Mouse (Mus musculus): ENCODE measurements around the gene Peak1. TPM values are rescaled to one million over a fixed set of nuclear protein-coding genes. Genes with fewer than 3 reads are reported as not detected.
"Not testable (repeated sequence)": the region's sequence is repeated elsewhere in the genome, so short reads cannot be mapped to it uniquely, and the experiment has no call there.

Peak1 gene
- polyA plus RNA-seq, 1 experiment from 2014 or later = 5.3 TPM

DNA sequence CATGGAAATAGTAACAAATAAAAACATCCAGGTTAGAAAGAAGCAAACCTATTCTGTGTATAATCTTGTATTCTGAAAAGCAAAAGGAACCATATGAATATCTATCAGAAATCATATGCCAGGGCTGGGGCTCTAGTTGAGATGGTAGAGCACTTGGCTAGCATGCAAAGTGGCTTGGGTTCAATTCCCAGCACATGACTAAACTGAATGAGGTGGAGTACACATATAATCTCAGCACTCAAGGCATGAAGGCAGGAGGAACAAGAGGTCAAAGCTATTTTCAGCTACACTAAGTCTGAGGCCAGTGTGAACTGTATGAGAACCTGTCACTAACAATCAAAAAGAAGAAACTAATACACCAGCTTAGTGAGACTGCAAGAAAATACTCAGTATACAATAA is 187.0 kb downstream of the Peak1 start:
- Histone ChIP-seq H3K4me3 (no peak overlapping the region), H3K9ac (no peak overlapping the region), H3K4me2 (no peak overlapping the region), H3K27me3 (no peaks in the 10 kb centered on the region), H3K27ac (replicated peaks) (no peak overlapping the region), H3K4me1 (replicated peaks) (no peaks in the 10 kb centered on the region), H3K36me3 (no peaks in the 10 kb centered on the region), H3K9me3 (no peaks in the 10 kb centered on the region)
- ATAC-seq (ENCODE audit: low FRiP score, low read depth) = no peak

DNA sequence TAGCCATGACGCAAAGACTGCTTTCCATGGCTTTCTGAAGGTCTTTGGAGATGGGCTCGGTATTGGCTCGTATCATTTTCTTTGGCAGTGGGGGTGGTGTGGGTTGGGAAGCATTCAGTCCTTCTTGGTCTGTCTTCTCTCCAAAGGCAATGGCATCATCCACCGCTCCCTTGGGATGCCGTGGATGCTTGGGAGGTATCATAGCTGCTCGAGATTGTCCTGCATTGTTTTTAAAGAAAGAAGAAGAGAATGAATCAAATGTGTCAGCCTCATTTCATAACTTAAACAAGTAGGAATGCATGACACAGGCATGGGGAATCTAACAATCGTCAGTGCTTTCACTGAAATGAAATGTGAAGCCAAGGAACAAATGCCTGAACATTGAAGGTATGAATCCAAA is 190.2 kb downstream of the Peak1 start:
- no peak overlapping the region for H3K27ac ChIP-seq (replicated peaks)

DNA sequence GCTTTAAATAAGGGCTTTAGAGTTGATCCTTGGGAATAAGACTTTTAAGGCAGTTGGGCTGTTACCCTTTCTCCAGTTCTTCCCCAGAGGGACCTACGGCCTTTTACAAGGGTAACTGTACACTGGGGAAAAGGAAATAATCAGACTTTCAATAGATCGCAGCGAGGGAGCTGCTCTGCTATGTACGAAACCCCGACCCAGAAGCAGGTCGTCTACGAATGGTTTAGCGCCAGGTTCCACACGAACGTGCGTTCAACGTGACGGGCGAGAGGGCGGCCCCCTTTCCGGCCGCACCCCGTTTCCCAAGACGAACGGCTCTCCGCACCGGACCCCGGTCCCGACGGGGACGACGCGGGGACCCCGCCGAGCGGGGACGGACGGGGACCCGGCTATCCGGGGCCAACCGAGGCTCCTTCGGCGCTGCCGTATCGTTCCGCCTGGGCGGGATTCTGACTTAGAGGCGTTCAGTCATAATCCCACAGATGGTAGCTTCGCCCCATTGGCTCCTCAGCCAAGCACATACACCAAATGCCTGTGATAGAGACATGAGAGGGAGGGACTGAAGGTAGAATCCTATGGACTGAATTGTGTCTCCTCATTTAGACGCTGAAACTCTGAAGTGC is 194.3 kb downstream of the Peak1 start:
- H3K4me1 ChIP-seq (replicated peaks); H3K27me3 ChIP-seq; H3K9me3 ChIP-seq; H3K9ac ChIP-seq; H3K27ac ChIP-seq (replicated peaks); H3K36me3 ChIP-seq: not testable (repeated sequence)
- 21% methylated on average over 45 of the region's 45 CpGs for WGBS
- peak; percentile 100 for ATAC-seq (ENCODE audit: low FRiP score, low read depth)
- peak overlapping the region; percentile 19; the same call in 1 of the 2 replicates for H3K4me3 ChIP-seq
- peak overlapping the region; percentile 47 for H3K4me2 ChIP-seq

More for the DNA sequence above, 190.2 kb downstream of the Peak1 start:
- ATAC-seq (ENCODE audit: low FRiP score, low read depth) = no peak
- no peak overlapping the region for H3K4me3 ChIP-seq
- no peaks in the 10 kb centered on the region for H3K27me3 ChIP-seq
- no peak overlapping the region for H3K9ac ChIP-seq
- H3K9me3 ChIP-seq = no peaks in the 10 kb centered on the region
- 89% methylated on average over 7 of the region's 7 CpGs for WGBS
- no peaks in the 10 kb centered on the region for H3K4me1 ChIP-seq (replicated peaks)
- H3K4me2 ChIP-seq = no peak overlapping the region
- H3K36me3 ChIP-seq = no peaks in the 10 kb centered on the region

DNA sequence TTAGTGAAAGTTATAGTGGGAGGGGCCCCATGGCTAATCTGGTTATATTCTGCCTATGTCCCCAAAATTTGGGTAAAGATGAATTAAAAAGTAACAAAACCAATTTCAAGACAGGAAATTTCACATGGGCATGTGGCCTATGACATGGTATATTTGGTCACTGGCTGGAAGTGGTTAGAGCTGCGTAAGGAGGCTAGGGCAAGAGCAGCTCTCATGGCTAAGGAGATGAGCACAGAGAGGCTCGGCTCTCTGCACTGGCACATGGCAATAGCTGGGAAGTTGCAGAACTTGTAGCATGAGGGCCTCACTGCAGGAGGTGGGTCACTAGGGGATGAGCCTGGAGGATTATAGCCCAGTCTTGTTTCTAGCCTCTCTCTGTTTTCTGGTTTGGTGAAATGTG is 199.0 kb downstream of the Peak1 start:
- no peak overlapping the region for H3K4me2 ChIP-seq
- no peaks in the 10 kb centered on the region for H3K36me3 ChIP-seq
- no peak overlapping the region for H3K27ac ChIP-seq (replicated peaks)
- H3K27me3 ChIP-seq = no peaks in the 10 kb centered on the region
- no peaks in the 10 kb centered on the region for H3K9me3 ChIP-seq
- ATAC-seq (ENCODE audit: low FRiP score, low read depth) = no peak
- no peak overlapping the region for H3K9ac ChIP-seq
- WGBS = 89% methylated on average over 2 of the region's 2 CpGs
- H3K4me3 ChIP-seq = no peak overlapping the region
- peaks cover 8% of the 10 kb centered on the region for H3K4me1 ChIP-seq (replicated peaks)

DNA sequence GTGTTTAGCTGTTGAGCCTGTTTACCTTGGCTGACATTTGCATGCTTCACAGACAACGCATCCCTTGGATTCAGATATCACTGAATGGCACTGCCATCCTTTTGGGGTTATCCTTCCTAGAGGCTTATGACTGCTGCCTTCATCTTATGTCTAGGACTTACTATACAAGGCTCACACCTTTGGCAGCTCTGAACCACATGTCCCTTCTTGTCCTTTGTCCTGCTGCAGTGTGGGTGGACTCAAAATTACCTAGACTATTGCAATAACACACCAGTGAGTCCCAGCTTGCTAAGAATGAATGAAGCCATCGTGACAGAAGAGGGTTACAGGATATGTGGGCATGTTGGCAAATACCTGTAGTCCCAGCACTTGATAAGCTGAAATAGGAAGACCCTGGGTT is 199.8 kb downstream of the Peak1 start:
- Histone ChIP-seq H3K4me1 (replicated peaks) (peaks cover 13% of the 10 kb centered on the region), H3K4me2 (no peak overlapping the region), H3K9ac (no peak overlapping the region), H3K27ac (replicated peaks) (no peak overlapping the region), H3K4me3 (no peak overlapping the region), H3K36me3 (no peaks in the 10 kb centered on the region), H3K27me3 (no peaks in the 10 kb centered on the region), H3K9me3 (no peaks in the 10 kb centered on the region)
- WGBS = 86% methylated on average over 2 of the region's 2 CpGs
- no peak for ATAC-seq (ENCODE audit: low FRiP score, low read depth)

DNA sequence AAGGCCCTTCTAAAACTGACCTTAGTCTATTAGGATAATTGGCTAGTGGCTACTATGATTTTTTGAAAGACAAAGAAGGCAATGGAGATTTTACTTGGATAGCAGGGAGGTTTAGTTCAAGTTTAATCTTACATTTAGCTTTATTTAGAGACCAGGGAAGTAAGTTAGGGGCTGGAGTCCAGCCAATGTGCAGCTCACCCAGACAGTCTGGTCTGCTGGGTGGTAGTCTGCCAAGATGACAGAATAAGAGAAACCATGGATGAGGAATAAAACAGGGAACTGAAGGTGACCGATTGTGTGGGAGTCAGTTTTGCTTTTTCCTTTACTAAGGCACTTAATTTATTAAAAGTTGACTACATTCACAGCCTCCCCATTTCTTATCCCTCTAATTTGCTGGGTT is 200.5 kb downstream of the Peak1 start:
- Histone ChIP-seq H3K4me1 (replicated peaks) (peaks cover 13% of the 10 kb centered on the region), H3K9me3 (no peaks in the 10 kb centered on the region), H3K9ac (no peak overlapping the region), H3K27ac (replicated peaks) (no peak overlapping the region), H3K4me2 (no peak overlapping the region), H3K36me3 (no peaks in the 10 kb centered on the region), H3K4me3 (no peak overlapping the region), H3K27me3 (no peaks in the 10 kb centered on the region)
- WGBS = 82% methylated on average over 1 of the region's 1 CpGs
- no peak for ATAC-seq (ENCODE audit: low FRiP score, low read depth)

DNA sequence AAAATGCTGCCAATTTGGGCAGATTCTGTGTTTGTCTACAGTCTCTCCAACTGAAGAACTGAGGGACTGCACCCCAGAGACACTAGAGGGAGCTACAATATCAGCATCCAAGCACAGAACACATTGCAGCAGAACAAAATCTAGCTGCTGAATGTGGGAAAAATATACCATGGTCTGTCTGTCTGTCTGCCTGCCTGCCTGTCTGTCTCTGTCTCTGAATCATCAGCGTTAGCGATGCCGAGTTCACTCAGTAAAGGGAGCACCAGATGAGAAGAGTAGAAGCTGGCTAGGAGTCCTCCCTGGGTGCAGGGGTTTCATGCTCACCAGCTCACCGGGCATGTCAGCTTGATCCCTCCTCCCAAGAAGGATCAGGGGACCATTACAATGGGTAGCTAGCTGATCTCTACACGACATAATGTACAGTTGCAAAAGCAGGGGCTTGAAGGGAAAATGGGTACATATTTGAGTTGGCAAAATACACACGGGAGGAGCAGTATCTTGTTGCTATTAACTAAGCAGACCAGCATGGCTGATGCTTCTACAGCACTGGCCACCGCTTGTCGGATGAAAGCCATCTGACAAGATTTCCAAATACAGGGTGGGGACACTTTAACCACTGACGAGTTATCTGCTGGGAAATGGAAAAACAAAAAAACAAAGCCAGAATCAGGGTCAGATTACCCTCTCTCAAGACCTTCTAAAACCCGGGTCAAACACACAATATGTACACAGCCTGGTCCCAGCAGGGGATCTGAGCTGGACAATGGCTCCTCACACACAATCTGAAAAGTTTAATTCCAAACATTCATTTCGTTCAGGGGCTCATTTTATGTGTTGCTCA is 204.2 kb downstream of the Peak1 start:
- H3K36me3 ChIP-seq = no peaks in the 10 kb centered on the region
- H3K9ac ChIP-seq = peak overlapping the region; percentile 34; the same call in 1 of the 2 replicates
- ATAC-seq (ENCODE audit: low FRiP score, low read depth) = peak; percentile 79; the same call in 1 of the 2 replicates
- H3K4me2 ChIP-seq = peak overlapping the region; percentile 55
- H3K4me3 ChIP-seq = peak overlapping the region; percentile 27
- peak overlapping the region; percentile 32; the same call in 1 of the 2 replicates for H3K27ac ChIP-seq (replicated peaks)
- no peaks in the 10 kb centered on the region for H3K27me3 ChIP-seq
- 4% methylated on average over 11 of the region's 11 CpGs for WGBS
- peaks cover 13% of the 10 kb centered on the region for H3K4me1 ChIP-seq (replicated peaks)
- H3K9me3 ChIP-seq = no peaks in the 10 kb centered on the region

DNA sequence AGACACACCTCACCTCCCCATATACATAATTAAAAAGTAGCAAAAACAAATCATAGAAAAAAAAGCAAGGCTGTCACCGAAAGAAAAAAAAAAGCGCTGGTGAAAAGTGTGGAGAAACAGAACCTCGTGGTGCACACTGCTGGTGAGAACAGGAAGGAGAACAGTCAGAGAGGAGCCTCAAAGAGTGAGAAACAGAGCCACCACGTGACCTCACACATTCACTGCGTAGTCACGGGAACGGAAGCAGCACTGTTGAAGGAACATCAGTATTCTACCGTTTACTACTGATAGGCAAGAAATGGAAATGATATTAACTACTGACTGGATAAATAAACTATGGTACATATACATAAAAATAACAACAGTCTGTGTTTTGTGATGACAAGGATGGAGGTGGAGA is 209.1 kb downstream of the Peak1 start:
- no peaks in the 10 kb centered on the region for H3K9me3 ChIP-seq
- no peaks in the 10 kb centered on the region for H3K36me3 ChIP-seq
- ATAC-seq (ENCODE audit: low FRiP score, low read depth) = no peak
- no peaks in the 10 kb centered on the region for H3K27me3 ChIP-seq
- WGBS = 85% methylated on average over 8 of the region's 8 CpGs
- no peak overlapping the region for H3K27ac ChIP-seq (replicated peaks)
- no peak overlapping the region for H3K4me2 ChIP-seq
- H3K9ac ChIP-seq = no peak overlapping the region
- H3K4me3 ChIP-seq = no peak overlapping the region
- peaks cover 4% of the 10 kb centered on the region for H3K4me1 ChIP-seq (replicated peaks)

DNA sequence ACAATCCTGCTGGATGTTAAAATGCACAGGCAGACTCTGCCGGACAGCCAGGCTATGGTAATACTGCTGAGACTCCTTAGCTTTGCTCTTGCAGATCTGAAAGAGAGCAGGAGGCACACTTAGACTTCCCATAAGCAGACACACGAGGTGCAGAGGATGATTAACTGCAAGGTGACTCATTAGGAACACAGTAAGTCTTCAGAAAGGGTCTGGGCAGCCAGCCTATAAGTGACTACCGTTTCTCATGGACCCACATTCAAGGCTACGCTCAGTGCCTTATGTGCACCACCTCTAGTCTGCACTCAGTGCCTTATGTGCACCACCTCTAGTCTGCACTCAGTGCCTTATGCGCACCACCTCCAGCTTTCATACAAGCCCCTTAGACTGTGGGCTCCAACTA is 210.4 kb downstream of the Peak1 start:
- Histone ChIP-seq H3K9me3 (no peaks in the 10 kb centered on the region), H3K27me3 (no peaks in the 10 kb centered on the region), H3K36me3 (no peaks in the 10 kb centered on the region), H3K4me1 (replicated peaks) (no peaks in the 10 kb centered on the region), H3K4me2 (no peak overlapping the region), H3K9ac (no peak overlapping the region), H3K4me3 (no peak overlapping the region), H3K27ac (replicated peaks) (no peak overlapping the region)
- no peak for ATAC-seq (ENCODE audit: low FRiP score, low read depth)
- WGBS = 86% methylated on average over 5 of the region's 5 CpGs

DNA sequence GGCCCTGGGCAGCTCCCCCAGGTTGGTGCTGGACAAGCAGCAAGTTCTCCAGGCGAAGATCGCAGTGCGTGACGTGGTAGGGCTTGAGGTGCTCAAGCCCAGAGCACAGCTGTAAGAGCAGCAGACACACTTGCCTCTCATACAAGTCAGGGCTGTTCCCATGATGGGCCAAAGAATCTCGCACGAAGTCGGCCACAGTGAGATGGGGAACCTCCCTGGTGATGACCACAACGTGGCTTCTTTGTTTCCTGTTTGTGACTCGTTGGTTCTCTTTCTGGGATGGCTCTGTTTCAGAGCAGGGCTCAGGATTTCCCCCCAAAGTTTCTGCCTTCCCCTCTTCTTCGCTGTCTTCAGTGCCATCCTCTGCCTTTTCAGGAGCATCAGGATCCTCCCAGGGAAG is 210.8 kb downstream of the Peak1 start:
- Histone ChIP-seq H3K9ac (no peak overlapping the region), H3K9me3 (no peaks in the 10 kb centered on the region), H3K27me3 (no peaks in the 10 kb centered on the region), H3K4me2 (no peak overlapping the region), H3K4me1 (replicated peaks) (no peaks in the 10 kb centered on the region), H3K36me3 (no peaks in the 10 kb centered on the region), H3K27ac (replicated peaks) (no peak overlapping the region), H3K4me3 (no peak overlapping the region)
- 93% methylated on average over 10 of the region's 10 CpGs for WGBS
- ATAC-seq (ENCODE audit: low FRiP score, low read depth) = no peak

DNA sequence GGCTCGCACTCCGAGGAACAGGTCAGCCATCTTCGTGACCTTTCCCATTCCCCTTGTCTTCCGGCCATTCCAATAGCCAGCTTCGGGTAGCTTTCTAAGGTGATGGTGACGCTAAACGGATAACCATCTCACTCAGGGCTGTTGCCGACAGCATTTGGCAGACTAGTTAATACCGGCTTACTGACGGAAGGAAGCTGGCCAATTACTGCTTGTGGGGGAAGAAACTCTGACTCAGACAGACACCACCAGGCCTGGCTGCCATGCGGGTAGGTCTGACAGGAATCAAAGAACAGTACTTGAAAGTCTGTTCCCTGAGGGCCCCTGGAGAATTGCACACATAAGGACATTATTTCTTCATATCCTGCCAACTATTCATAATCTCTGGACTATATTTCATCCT is 212.5 kb downstream of the Peak1 start:
- WGBS = 89% methylated on average over 11 of the region's 11 CpGs
- Histone ChIP-seq H3K9ac (no peak overlapping the region), H3K9me3 (no peaks in the 10 kb centered on the region), H3K4me3 (no peak overlapping the region), H3K4me1 (replicated peaks) (peaks cover 3% of the 10 kb centered on the region; the same call in 1 of the 2 replicates), H3K4me2 (no peak overlapping the region), H3K36me3 (no peaks in the 10 kb centered on the region), H3K27me3 (no peaks in the 10 kb centered on the region), H3K27ac (replicated peaks) (no peak overlapping the region)
- no peak for ATAC-seq (ENCODE audit: low FRiP score, low read depth)

DNA sequence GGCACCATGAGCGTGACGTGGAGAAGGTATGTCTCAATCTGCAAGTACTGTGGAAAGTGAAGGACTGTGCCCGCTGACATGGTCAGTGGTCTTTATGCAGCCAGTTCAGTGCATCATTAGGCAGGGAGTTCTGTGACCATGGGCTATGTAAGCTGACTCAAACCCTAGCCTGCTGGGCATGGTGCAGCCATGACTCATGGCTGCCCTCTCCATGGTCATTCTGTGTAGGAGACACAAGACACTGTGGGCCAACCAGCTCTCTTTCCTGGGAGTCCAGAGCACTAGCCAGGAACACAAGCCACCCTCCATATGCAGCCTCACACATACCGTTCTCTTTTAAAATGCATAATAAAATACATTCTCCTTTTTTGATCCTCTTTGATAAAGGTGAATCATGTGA is 213.6 kb downstream of the Peak1 start:
- no peak for ATAC-seq (ENCODE audit: low FRiP score, low read depth)
- 94% methylated on average over 4 of the region's 4 CpGs for WGBS
- Histone ChIP-seq H3K36me3 (no peaks in the 10 kb centered on the region), H3K27ac (replicated peaks) (no peak overlapping the region), H3K27me3 (no peaks in the 10 kb centered on the region; the same call in 1 of the 2 replicates), H3K4me3 (no peak overlapping the region), H3K4me2 (no peak overlapping the region), H3K4me1 (replicated peaks) (peaks cover 4% of the 10 kb centered on the region; the same call in 1 of the 2 replicates), H3K9ac (no peak overlapping the region), H3K9me3 (no peaks in the 10 kb centered on the region)

Measured in hindbrain, embryonic 15.5 days (tissue).